Mouse (Mus musculus) testis, adult 2 months (tissue): ENCODE measurements around the gene Gria1. TPM values are rescaled to one million over a fixed set of nuclear protein-coding genes. Genes with fewer than 3 reads are reported as not detected.

ENCODE experiments used
- H3K27ac ChIP-seq: fragments of 200-500 bp; 2 replicates; pipeline ENCODE4 v1.5.1; 2012; ENCODE audit warnings: low read depth, low read length; ENCODE audit not compliant: control insufficient read depth, insufficient read depth
- H3K27me3 ChIP-seq: fragments of 200-500 bp; 2 replicates; pipeline ENCODE4 v1.6.1; 2012; ENCODE audit warnings: mild to moderate bottlenecking, low read length, moderate library complexity; ENCODE audit not compliant: control insufficient read depth, insufficient read depth
- H3K36me3 ChIP-seq: fragments of 200-500 bp; 2 replicates; pipeline ENCODE4 v1.6.1; 2012; ENCODE audit warnings: mild to moderate bottlenecking, low read length; ENCODE audit not compliant: control insufficient read depth, insufficient read depth
- H3K4me1 ChIP-seq: fragments of 200-500 bp; 2 replicates; pipeline ENCODE4 v1.6.1; 2012; ENCODE audit warnings: low read length; ENCODE audit not compliant: control insufficient read depth, insufficient read depth
- H3K4me3 ChIP-seq: fragments of 200-500 bp; 2 replicates; pipeline ENCODE4 v1.5.1; 2012; ENCODE audit warnings: low read depth, mild to moderate bottlenecking, low read length, moderate library complexity, mixed read lengths; ENCODE audit not compliant: control insufficient read depth
- CTCF ChIP-seq: fragments of 200-500 bp; IDR thresholded peaks from 2 replicates; pipeline ENCODE4 v1.5.1; 2012; ENCODE audit warnings: low read depth, mild to moderate bottlenecking, inconsistent platforms, low read length, moderate library complexity; ENCODE audit not compliant: control insufficient read depth, insufficient read depth, insufficient replicate concordance
- POLR2A ChIP-seq: fragments of 200-500 bp; IDR thresholded peaks from 2 replicates; pipeline ENCODE4 v1.6.1; 2012; ENCODE audit warnings: low read depth, mild to moderate bottlenecking, inconsistent platforms, low read length, moderate library complexity; ENCODE audit not compliant: control insufficient read depth
- polyA plus RNA-seq: library from polyadenylated mRNA; depleted of rRNA; stranded (reverse); fragments of >200 nt; gene quantifications from 2 replicates; pipeline ENCODE4 v1.2.3, GENCODE M21; 2012

Gene Gria1
- polyA plus RNA-seq, 1 experiment: 0.31 TPM

- H3K4me3 ChIP-seq: no peak overlapping the region
- TF ChIP-seq POLR2A: no peak
- no peak for TF ChIP-seq CTCF
- no peaks in the 10 kb centered on the region for H3K36me3 ChIP-seq
- no peak overlapping the region for H3K27ac ChIP-seq
- H3K27me3 ChIP-seq: no peaks in the 10 kb centered on the region
- H3K4me1 ChIP-seq: no peaks in the 10 kb centered on the region
These were observed 193.2 kb downstream of the Gria1 start for GRCm38 (mm10) chr11:57204371-57204770.

GRCm38 (mm10) chr11:57207260-57207659, 196.1 kb downstream of the Gria1 start:
- Histone ChIP-seq H3K4me1 (no peaks in the 10 kb centered on the region), H3K27me3 (no peaks in the 10 kb centered on the region), H3K27ac (no peak overlapping the region), H3K36me3 (no peaks in the 10 kb centered on the region), H3K4me3 (no peak overlapping the region)
- TF ChIP-seq CTCF (no peak), POLR2A (no peak)

- Histone ChIP-seq H3K27me3 (no peaks in the 10 kb centered on the region), H3K4me3 (no peak overlapping the region), H3K4me1 (no peaks in the 10 kb centered on the region), H3K27ac (no peak overlapping the region), H3K36me3 (no peaks in the 10 kb centered on the region)
- no peak for TF ChIP-seq POLR2A
- no peak for TF ChIP-seq CTCF
These were observed 202.9 kb downstream of the Gria1 start for GRCm38 (mm10) chr11:57214079-57214478.

GRCm38 (mm10) chr11:57214583-57214982, 203.4 kb downstream of the Gria1 start:
- Histone ChIP-seq H3K27me3 (no peaks in the 10 kb centered on the region), H3K36me3 (no peaks in the 10 kb centered on the region), H3K4me3 (no peak overlapping the region), H3K27ac (no peak overlapping the region), H3K4me1 (no peaks in the 10 kb centered on the region)
- TF ChIP-seq POLR2A (no peak), CTCF (no peak)

GRCm38 (mm10) chr11:57222797-57223569, 211.8 kb downstream of the Gria1 start:
- H3K4me3 ChIP-seq: no peak overlapping the region
- H3K27ac ChIP-seq: no peak overlapping the region
- H3K4me1 ChIP-seq: no peaks in the 10 kb centered on the region
- H3K27me3 ChIP-seq: no peaks in the 10 kb centered on the region
- H3K36me3 ChIP-seq: no peaks in the 10 kb centered on the region
- TF ChIP-seq POLR2A (no peak), CTCF (no peak)

- no peak overlapping the region for H3K4me3 ChIP-seq
- H3K27me3 ChIP-seq: no peaks in the 10 kb centered on the region
- no peak overlapping the region for H3K27ac ChIP-seq
- no peaks in the 10 kb centered on the region for H3K36me3 ChIP-seq
- no peaks in the 10 kb centered on the region for H3K4me1 ChIP-seq
- no peak for TF ChIP-seq CTCF
- no peak for TF ChIP-seq POLR2A
These were observed 224.3 kb downstream of the Gria1 start for GRCm38 (mm10) chr11:57235446-57235845.

GRCm38 (mm10) chr11:57236431-57236830, 225.2 kb downstream of the Gria1 start:
- no peaks in the 10 kb centered on the region for H3K27me3 ChIP-seq
- H3K4me1 ChIP-seq: no peaks in the 10 kb centered on the region
- H3K36me3 ChIP-seq: no peaks in the 10 kb centered on the region
- H3K4me3 ChIP-seq: no peak overlapping the region
- H3K27ac ChIP-seq: no peak overlapping the region
- TF ChIP-seq CTCF (no peak), POLR2A (no peak)
